Mouse (Mus musculus) stomach, embryonic 14.5 days (tissue): ENCODE data around the gene Ppp1r27. TPM values are rescaled to one million over a fixed set of nuclear protein-coding genes. Genes with fewer than 3 reads are reported as not detected.

Source experiments
- ATAC-seq: fragments of 200-750 bp; cut with Nextera tagmentation; 2 replicates; pipeline ENCODE4 v1.8.0; 2017; ENCODE audit warnings: low read depth, moderate TSS enrichment; ENCODE audit not compliant: insufficient number of reproducible peaks, insufficient read depth, low FRiP score
- H3K27ac ChIP-seq: fragments of 300-500 bp; sonication (generic); 2 replicates; pipeline ENCODE4 v1.5.1; 2014; ENCODE audit warnings: mild to moderate bottlenecking, low read length, moderate library complexity, mixed read lengths
- H3K27me3 ChIP-seq: fragments of 300-500 bp; sonication (generic); 2 replicates; pipeline ENCODE4 v1.6.1; 2014; ENCODE audit warnings: low read length, control low read depth, mixed read lengths; ENCODE audit not compliant: control insufficient read depth, insufficient read depth
- H3K36me3 ChIP-seq: fragments of 300-500 bp; sonication (generic); 2 replicates; pipeline ENCODE4 v1.6.1; 2014; ENCODE audit warnings: mild to moderate bottlenecking, control low read depth, low read length, moderate library complexity, mixed read lengths; ENCODE audit not compliant: control insufficient read depth, insufficient read depth
- H3K4me1 ChIP-seq: fragments of 300-500 bp; sonication (generic); 2 replicates; pipeline ENCODE4 v1.6.1; 2014; ENCODE audit warnings: low read length, control low read depth, mixed read lengths; ENCODE audit not compliant: control insufficient read depth, insufficient read depth
- H3K4me2 ChIP-seq: fragments of 300-500 bp; sonication (generic); replicated peaks from 2 replicates; pipeline ENCODE4 v1.6.1; 2014; ENCODE audit warnings: low read depth, low read length, control low read depth
- H3K4me3 ChIP-seq: fragments of 300-500 bp; sonication (generic); 2 replicates; pipeline ENCODE4 v1.5.1; 2014; ENCODE audit warnings: low read depth, low read length, control low read depth
- H3K9ac ChIP-seq: fragments of 300-500 bp; sonication (generic); replicated peaks from 2 replicates; pipeline ENCODE4 v1.6.1; 2014; ENCODE audit warnings: low read depth, mild to moderate bottlenecking, control low read depth, low read length, moderate library complexity, mixed read lengths
- H3K9me3 ChIP-seq: fragments of 300-500 bp; sonication (generic); 2 replicates; pipeline ENCODE4 v1.6.1; 2016; ENCODE audit warnings: low read depth, low read length, control low read depth; ENCODE audit not compliant: control insufficient read depth
- WGBS: fragments of 180-500 bp; shearing (Covaris S2); extraction: QIAGEN DNeasy Blood & Tissue Kit; methylation state at CpG from one replicate; pipeline ENCODE4 v1.1.7; 2014; 5-methylcytosine and 5-hydroxymethylcytosine counted together
- polyA plus RNA-seq: library from polyadenylated mRNA; unstranded; fragments of >200 nt; fragmentation: Nextera tagmentation; extraction: Ambion mirVana; gene quantifications from 2 replicates; pipeline ENCODE4 v1.2.1, GENCODE M21; 2014

Ppp1r27 gene
- polyA plus RNA-seq, 1 experiment from 2014 or later: not detected

DNA sequence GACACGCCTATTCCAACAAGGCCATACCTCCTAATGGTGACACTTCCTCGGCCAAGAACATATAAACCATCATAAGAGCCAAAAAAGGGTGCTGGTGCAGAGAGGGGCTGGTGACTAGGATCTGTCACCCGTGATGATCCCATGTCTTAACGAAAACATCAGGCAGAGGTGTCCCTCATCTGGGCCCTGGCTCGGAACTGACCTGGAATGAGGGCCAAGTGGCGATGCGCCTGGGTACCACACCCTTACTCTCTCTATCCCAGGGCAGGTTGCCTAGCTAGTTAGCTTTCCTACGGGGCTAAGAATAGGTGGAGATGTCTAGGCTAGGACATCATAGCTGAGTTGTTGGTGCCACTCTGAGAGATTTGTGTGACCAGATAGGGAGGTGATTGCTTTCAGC lies 16.8 kb downstream of the Ppp1r27 start:
- H3K4me2 ChIP-seq: no peak overlapping the region
- no peaks in the 10 kb centered on the region for H3K36me3 ChIP-seq
- no peaks in the 10 kb centered on the region for H3K9me3 ChIP-seq
- H3K27ac ChIP-seq: no peak overlapping the region
- no peak overlapping the region for H3K9ac ChIP-seq
- no peak for ATAC-seq
- 84% methylated on average over 8 of the region's 8 CpGs for WGBS
- peaks cover 20% of the 10 kb centered on the region for H3K4me1 ChIP-seq
- no peak overlapping the region for H3K4me3 ChIP-seq
- H3K27me3 ChIP-seq: peaks cover 21% of the 10 kb centered on the region

DNA sequence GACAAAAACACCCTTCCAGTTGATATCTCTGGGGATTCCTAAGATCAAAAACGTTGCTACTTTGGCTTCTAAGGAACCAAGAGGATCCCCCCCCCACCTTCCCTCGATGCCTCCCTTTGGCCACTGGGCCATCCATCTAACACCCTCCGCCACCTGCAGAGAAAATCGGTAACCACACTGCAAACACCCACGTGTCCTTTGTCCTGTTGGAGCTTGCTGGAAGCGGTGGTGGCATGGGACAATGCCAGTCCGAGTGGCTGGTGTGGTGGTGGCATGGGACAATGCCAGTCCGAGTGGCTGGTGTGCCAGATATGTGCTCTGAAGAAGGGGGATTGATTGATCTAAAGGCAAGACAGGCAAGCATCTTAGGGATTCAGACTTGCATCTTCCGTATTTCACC lies 19.3 kb downstream of the Ppp1r27 start:
- H3K27me3 ChIP-seq: peaks cover 27% of the 10 kb centered on the region
- H3K27ac ChIP-seq: no peak overlapping the region
- 24% methylated on average over 9 of the region's 9 CpGs for WGBS
- no peaks in the 10 kb centered on the region for H3K9me3 ChIP-seq
- H3K36me3 ChIP-seq: no peaks in the 10 kb centered on the region
- ATAC-seq: no peak
- no peak overlapping the region for H3K9ac ChIP-seq
- H3K4me3 ChIP-seq: no peak overlapping the region
- peaks cover 10% of the 10 kb centered on the region; the same call in 1 of the 2 replicates for H3K4me1 ChIP-seq
- H3K4me2 ChIP-seq: no peak overlapping the region

DNA sequence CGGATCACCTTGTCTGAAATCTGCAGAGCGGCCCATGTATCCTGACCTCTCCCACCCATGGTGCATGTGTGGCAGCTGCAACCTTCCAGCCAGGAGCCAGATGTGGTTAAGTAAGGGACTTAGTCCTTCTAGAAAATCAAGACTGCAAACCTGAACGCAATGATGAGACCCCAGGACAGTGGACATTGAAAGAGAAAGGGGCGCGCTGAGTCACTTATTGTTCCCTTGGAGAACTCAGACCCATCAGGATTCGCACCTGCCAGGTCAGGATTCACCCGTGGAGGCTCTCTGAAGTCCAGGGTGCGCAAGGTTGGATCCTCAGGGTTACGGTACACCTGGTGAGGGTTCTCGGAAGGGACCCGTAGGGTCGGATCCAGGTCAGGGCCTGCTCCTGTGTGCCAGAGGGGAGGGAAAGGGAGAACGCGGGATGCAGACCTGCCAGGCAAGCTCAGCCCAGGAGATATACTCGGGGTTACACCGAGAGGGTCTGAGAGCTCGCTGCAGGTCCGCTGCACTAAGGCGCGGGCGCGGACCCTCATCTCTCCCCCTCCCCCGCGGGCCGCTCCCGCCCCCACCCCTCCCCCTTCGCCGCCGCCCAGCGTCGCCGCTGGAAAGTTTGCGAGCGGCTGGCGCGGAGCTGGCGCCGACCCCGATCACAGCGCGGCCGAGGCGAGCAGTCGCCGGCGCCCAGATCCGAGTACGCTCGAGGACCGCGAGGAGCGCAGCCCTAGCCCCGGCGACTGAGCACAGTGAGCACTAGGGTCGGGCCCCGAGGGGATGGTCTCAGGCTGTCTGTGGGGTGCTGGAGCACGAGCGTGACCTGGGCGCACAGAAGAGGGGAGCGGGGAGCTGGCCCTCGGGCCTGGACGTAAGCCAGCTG lies 20.6 kb downstream of the Ppp1r27 start, which contains the start of gene Gcgr:
Gene Gcgr (plus strand): TSS at position 615 of the 880 bp plus-strand sequence.
- no peaks in the 10 kb centered on the region for H3K9me3 ChIP-seq
- peak; percentile 40; the same call in 1 of the 2 replicates for ATAC-seq

DNA sequence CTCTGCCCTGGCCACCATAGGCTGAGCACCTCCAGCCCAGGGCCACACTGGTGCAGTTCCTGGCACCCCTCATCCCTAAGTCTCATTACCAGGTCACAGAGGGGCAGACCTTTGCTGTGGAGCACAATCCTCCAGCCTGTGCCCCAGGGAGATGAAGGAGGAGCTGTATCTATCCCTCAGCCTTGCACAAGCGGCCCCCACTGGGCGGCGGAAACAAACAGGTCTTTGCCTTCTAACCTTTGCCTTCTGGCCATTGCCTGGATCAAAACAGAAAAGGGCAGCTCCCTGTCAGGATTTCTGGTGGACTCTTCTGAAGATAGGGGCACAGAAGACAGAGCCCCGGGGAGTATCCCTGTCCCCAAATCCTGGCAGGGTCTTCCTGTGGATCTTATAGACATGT lies 22.0 kb downstream of the Ppp1r27 start:
- H3K36me3 ChIP-seq: no peaks in the 10 kb centered on the region
- no peak overlapping the region for H3K27ac ChIP-seq
- no peak for ATAC-seq
- peaks cover 10% of the 10 kb centered on the region; the same call in 1 of the 2 replicates for H3K4me1 ChIP-seq
- H3K9ac ChIP-seq: no peak overlapping the region
- no peak overlapping the region for H3K4me2 ChIP-seq
- no peaks in the 10 kb centered on the region for H3K9me3 ChIP-seq
- no peak overlapping the region for H3K4me3 ChIP-seq
- peaks cover 27% of the 10 kb centered on the region for H3K27me3 ChIP-seq
- 60% methylated on average over 4 of the region's 4 CpGs for WGBS

More for the DNA sequence above, 20.6 kb downstream of the Ppp1r27 start, which contains the start of gene Gcgr:
- H3K4me1 ChIP-seq: peaks cover 10% of the 10 kb centered on the region; the same call in 1 of the 2 replicates
- peaks cover 27% of the 10 kb centered on the region for H3K27me3 ChIP-seq
- H3K4me2 ChIP-seq: peak within 1 kb of the TSS; percentile 72
- WGBS: 11% methylated on average over 55 of the region's 62 CpGs
- H3K9ac ChIP-seq: peak within 1 kb of the TSS; percentile 28; the same call in 1 of the 2 replicates
- H3K4me3 ChIP-seq: peak within 1 kb of the TSS; percentile 41
- H3K36me3 ChIP-seq: no peaks in the 10 kb centered on the region
- no peak within 1 kb of the TSS for H3K27ac ChIP-seq

DNA sequence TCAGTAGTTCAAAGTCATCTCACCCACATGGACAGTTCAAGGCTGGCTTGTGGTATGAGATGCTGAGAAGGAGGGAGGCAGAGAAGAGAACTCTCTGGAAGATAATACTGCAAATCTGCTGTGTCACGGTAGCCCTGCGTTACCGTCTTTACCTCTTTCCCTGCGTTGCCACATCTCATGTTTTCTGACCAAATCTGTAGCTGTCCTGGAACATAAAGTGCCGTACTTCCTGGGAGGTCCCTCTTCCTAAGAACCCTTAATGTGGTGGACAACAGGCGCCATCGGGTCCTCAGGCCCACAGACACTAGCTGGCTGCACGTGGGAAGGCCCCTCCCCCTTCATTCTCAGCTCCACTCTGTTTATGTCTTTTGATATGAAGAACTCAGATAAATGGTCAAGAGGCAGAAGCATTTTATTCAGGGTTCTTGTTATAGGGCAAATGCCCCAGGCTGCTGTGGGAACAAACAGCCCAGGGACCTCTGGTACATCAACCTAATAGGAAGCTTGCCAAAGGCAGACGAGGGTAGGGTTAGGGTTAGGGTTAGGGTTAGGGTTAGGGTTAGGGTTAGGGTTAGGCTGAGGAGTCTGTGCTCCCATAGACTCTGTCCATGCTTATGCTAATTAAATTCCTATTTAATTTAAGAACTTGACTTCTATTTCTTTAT lies 23.1 kb downstream of the Ppp1r27 start:
- Histone ChIP-seq H3K4me3 (no peak overlapping the region), H3K9ac (no peak overlapping the region), H3K27me3 (peaks cover 27% of the 10 kb centered on the region), H3K9me3 (no peaks in the 10 kb centered on the region), H3K4me2 (no peak overlapping the region), H3K27ac (no peak overlapping the region), H3K36me3 (no peaks in the 10 kb centered on the region), H3K4me1 (peaks cover 10% of the 10 kb centered on the region; the same call in 1 of the 2 replicates)
- ATAC-seq: no peak
- WGBS: 58% methylated on average over 9 of the region's 9 CpGs

DNA sequence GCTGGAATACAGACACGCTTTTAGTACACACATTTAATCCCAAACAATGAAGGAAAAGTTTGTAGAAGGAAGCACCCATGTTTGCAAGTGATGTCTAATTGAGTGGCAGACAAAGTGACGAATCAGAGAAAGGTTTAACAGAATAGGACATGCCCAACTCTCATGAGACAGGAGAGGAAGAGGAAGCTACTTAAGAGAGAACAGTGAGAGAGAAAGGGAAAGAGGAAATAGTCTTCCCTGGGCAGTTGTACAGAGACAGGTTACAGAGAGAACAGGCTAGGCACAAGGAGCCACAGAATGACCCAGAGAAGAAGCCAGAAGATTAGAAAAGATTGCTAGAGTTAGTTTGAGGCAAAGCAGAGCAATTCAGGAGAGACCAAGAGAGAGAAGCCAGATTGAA lies 25.0 kb downstream of the Ppp1r27 start:
- no peak overlapping the region for H3K9ac ChIP-seq
- no peaks in the 10 kb centered on the region for H3K36me3 ChIP-seq
- H3K4me3 ChIP-seq: no peak overlapping the region
- ATAC-seq: no peak
- no peak overlapping the region for H3K27ac ChIP-seq
- 77% methylated on average over 2 of the region's 2 CpGs for WGBS
- H3K9me3 ChIP-seq: no peaks in the 10 kb centered on the region
- peaks cover 12% of the 10 kb centered on the region; the same call in 1 of the 2 replicates for H3K4me1 ChIP-seq
- H3K4me2 ChIP-seq: no peak overlapping the region
- H3K27me3 ChIP-seq: peaks cover 17% of the 10 kb centered on the region

DNA sequence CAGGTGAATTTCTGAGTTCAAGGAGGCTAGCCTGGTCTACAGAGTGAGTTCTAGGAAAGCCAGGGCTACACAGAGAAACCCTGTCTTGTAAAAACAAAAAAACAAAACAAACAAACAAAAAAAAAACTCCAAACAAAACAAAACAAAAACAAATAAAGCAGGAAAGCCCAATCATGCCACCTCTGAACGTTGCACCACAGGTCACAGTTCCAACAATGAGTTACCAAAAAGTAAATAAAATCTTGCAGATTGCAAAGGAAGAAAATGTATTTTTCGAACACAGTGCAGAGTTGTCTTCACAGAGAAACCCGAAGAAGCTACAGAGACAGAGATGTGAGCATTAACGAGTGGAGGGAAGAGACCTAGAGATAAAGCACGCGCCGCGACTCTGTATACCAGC lies 28.4 kb downstream of the Ppp1r27 start:
- WGBS: 83% methylated on average over 8 of the region's 8 CpGs
- Histone ChIP-seq H3K9me3 (no peaks in the 10 kb centered on the region), H3K4me3 (no peak overlapping the region), H3K27ac (no peak overlapping the region), H3K4me1 (0 out of 2 replicates have a peak, but pooled peaks cover 11% of the 10 kb centered on the region), H3K4me2 (no peak overlapping the region), H3K27me3 (no peaks in the 10 kb centered on the region), H3K9ac (no peak overlapping the region), H3K36me3 (no peaks in the 10 kb centered on the region)
- no peak for ATAC-seq

DNA sequence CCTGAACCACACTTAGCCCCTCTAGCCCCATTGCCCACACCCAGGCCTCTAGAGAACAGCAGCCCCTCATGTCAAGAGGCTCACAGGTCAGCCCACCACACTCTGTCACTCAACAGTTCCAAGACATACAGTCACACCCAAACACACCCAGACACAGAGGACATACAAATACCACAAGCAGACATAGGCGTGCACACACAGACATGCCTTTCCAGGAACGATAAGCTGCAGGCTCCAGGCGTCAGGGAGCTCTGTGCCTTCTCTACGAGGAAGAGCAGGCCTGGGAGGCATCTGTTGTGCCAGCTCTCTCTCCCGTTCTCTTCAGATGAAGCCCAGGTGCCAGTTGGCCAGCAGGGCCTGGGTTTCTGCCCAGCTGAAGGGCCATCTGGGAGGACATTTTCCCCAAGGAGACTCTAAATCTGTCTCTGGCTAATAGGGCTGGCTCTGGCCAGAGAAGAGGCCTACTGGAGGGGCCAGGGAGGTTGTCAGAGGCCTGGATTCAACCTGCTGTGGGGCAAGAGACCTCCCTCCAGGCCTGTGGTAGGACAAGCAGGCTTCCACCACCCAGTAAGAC lies 29.9 kb downstream of the Ppp1r27 start:
- ATAC-seq: no peak; the same call in 1 of the 2 replicates
- Histone ChIP-seq H3K4me2 (no peak overlapping the region), H3K27me3 (no peaks in the 10 kb centered on the region), H3K9ac (no peak overlapping the region), H3K36me3 (no peaks in the 10 kb centered on the region), H3K4me1 (0 out of 2 replicates have a peak, but pooled peaks cover 11% of the 10 kb centered on the region), H3K4me3 (no peak overlapping the region), H3K9me3 (no peaks in the 10 kb centered on the region), H3K27ac (peak overlapping the region; percentile 33; the same call in 1 of the 2 replicates)
- 67% methylated on average over 5 of the region's 5 CpGs for WGBS
